ENCODE assay signal across 8 mouse cellular contexts in the genomic region with DNA sequence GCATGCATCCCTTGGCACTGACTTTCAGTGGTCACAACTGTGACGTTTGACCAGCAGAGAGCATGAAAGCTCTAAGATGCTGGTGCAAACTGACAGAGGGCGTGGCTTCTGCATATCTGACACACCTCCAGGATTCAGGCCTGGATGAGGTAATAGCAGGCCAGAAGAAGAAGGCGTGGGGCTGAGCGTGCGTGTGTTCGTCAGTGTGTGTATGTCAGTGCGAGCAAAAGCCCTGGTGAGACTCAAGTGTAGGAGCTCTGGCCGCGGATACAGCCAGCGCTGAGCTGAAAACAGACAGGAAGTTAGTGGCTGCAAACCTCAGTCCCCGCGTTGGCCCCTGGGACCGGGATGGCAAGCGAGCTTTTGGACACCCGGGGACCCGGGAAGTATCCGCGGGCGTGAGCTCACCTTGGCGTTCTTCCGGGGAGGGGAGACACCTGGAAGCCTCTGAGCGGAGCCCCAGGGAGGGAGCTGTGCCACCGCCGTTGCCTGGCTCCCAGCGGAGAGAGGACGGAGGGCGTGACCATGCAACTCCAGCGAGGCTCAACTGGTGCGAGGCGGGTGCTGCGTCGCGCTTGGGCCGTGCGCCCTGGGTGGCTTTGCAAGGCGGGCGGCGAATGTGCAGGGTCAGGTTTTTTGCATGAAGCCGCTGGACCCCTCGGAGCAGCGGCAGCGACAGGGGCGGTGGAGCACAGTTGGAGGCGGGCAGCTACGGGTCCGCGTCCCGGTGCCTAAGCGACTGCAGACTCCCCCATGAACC. TPM values are rescaled to one million over a fixed set of nuclear protein-coding genes. Genes with fewer than 3 reads are reported as not detected.
DNase-seq lines count a peak whose midpoint lies in the region; ATAC-seq and TF ChIP-seq lines count a peak whose summit lies in the region.

No protein-coding gene starts in this region.

- H3K4me1 ChIP-seq in ES-E14 (ENCODE audit: control insufficient read depth in 2 of 2, insufficient read depth in 2 of 2, low read length in 2 of 2, poor library complexity in 1 of 2), result no peaks in the 10 kb centered on the region; a peak in 1 of 4 replicates
- H3K4me1 ChIP-seq in forebrain, embryonic 12.5 days, result peaks cover 3% of the 10 kb centered on the region; the same call in 1 of the 2 replicates
- H3K4me1 ChIP-seq in liver, embryonic 16.5 days (ENCODE audit: control insufficient read depth, low read depth, low read length), result peaks cover 3% of the 10 kb centered on the region; the same call in 1 of the 2 replicates
- no peaks in the 10 kb centered on the region for H3K4me1 ChIP-seq in neural tube, embryonic 12.5 days

- peak overlapping the region; percentile 98 for H3K4me2 ChIP-seq in forebrain, embryonic 12.5 days
- peak overlapping the region; percentile 70 for H3K4me2 ChIP-seq in liver, embryonic 16.5 days (ENCODE audit: low read depth, low read length)
- peak overlapping the region; percentile 93 for H3K4me2 ChIP-seq in neural tube, embryonic 12.5 days (replicated peaks)

- no peaks in the 10 kb centered on the region for H3K9me3 ChIP-seq in ES-E14 (ENCODE audit: control insufficient read depth, insufficient read depth, low read depth, low read length)
- no peaks in the 10 kb centered on the region for H3K9me3 ChIP-seq in forebrain, embryonic 12.5 days
- H3K9me3 ChIP-seq in liver, embryonic 16.5 days (replicated peaks; ENCODE audit: control insufficient read depth, low read length), result no peaks in the 10 kb centered on the region
- H3K9me3 ChIP-seq in neural tube, embryonic 12.5 days, result no peaks in the 10 kb centered on the region

- DNase-seq in ES-E14 (ENCODE audit: low read depth, low spot score), result peak; percentile 56
- DNase-seq in heart, postnatal 10 days, result peak; percentile 64 to 68
- peak; percentile 84 to 88 for DNase-seq in kidney, postnatal 36 days
- peak; percentile 19 to 27 for DNase-seq in thymus, adult 18-20 months

- peak overlapping the region; percentile 44 for H3K9ac ChIP-seq in ES-E14 (ENCODE audit: insufficient read depth, low read depth, low read length, poor library complexity, severe bottlenecking)
- peak overlapping the region; percentile 64 for H3K9ac ChIP-seq in forebrain, embryonic 12.5 days
- H3K9ac ChIP-seq in liver, embryonic 16.5 days (ENCODE audit: low read depth, low read length), result peak overlapping the region; percentile 62
- H3K9ac ChIP-seq in neural tube, embryonic 12.5 days, result peak overlapping the region; percentile 60

- H3K27me3 ChIP-seq in forebrain, embryonic 12.5 days, result peaks cover 9% of the 10 kb centered on the region
- H3K27me3 ChIP-seq in liver, embryonic 16.5 days (ENCODE audit: control insufficient read depth, insufficient read depth, low read depth, low read length), result peaks cover 7% of the 10 kb centered on the region
- H3K27me3 ChIP-seq in neural tube, embryonic 12.5 days (replicated peaks), result no peaks in the 10 kb centered on the region

- ATAC-seq in cerebellum, adult (ENCODE audit: insufficient number of reproducible peaks, low FRiP score, low TSS enrichment), result peak; percentile 88
- ATAC-seq in forebrain, embryonic 12.5 days (ENCODE audit: low FRiP score), result peak; percentile 82
- ATAC-seq in liver, embryonic 16.5 days (ENCODE audit: low read depth), result peak; percentile 83
- ATAC-seq in neural tube, embryonic 12.5 days (ENCODE audit: low FRiP score, low read depth), result peak; percentile 89

- under 1% methylated on average over 49 of the region's 49 CpGs for WGBS in forebrain, embryonic 12.5 days
- under 1% methylated on average over 49 of the region's 49 CpGs for WGBS in liver, embryonic 16.5 days (ENCODE audit: insufficient replicate concordance)
- WGBS in neural tube, embryonic 12.5 days, result under 1% methylated on average over 49 of the region's 49 CpGs

- intact Hi-C loops in heart, postnatal 10 days (cut with DNase I), result loop anchor here (1.0 to 10.0 kb wide), 3 partner anchors 202 to 581 kb away; no protein-coding TSS in a partner anchor

- no peak overlapping the region for H3K27ac ChIP-seq in ES-E14 (ENCODE audit: insufficient read depth, low read depth, low read length, poor library complexity, severe bottlenecking)
- no peak overlapping the region for H3K27ac ChIP-seq in forebrain, embryonic 12.5 days
- H3K27ac ChIP-seq in liver, embryonic 16.5 days (ENCODE audit: low read length), result peak overlapping the region; percentile 74
- H3K27ac ChIP-seq in neural tube, embryonic 12.5 days, result no peak overlapping the region

- in situ Hi-C loops in ES-E14 (cut with MboI; ENCODE audit: low sequenced_read_pairs in 2 of 2, unreplicated experiment in 2 of 2), result no loop called here

- H3K4me3 ChIP-seq in ES-E14 (ENCODE audit: insufficient read depth in 1 of 2, low read depth in 1 of 2, low read length in 2 of 2, poor library complexity in 1 of 2, severe bottlenecking in 1 of 2), result peak overlapping the region; percentile 66 to 76
- peak overlapping the region; percentile 59 for H3K4me3 ChIP-seq in forebrain, embryonic 12.5 days (replicated peaks)
- peak overlapping the region; percentile 65 for H3K4me3 ChIP-seq in liver, embryonic 16.5 days (ENCODE audit: low read depth, low read length)
- H3K4me3 ChIP-seq in neural tube, embryonic 12.5 days, result peak overlapping the region; percentile 52

- H3K36me3 ChIP-seq in ES-E14 (ENCODE audit: control insufficient read depth, insufficient read depth, low read length, poor library complexity, severe bottlenecking), result no peaks in the 10 kb centered on the region
- no peaks in the 10 kb centered on the region for H3K36me3 ChIP-seq in forebrain, embryonic 12.5 days (replicated peaks)
- H3K36me3 ChIP-seq in liver, embryonic 16.5 days (ENCODE audit: control insufficient read depth, insufficient read depth), result no peaks in the 10 kb centered on the region
- H3K36me3 ChIP-seq in neural tube, embryonic 12.5 days, result no peaks in the 10 kb centered on the region

TF ChIP-seq in ES-E14, 5 proteins besides CTCF, POLR2A, EP300 and RAD21:
- TF ChIP-seq ZC3H11A (IDR thresholded peaks at IDR 0.05; ENCODE audit: borderline replicate concordance, low read depth, low read length) (no peak), MAFK (IDR thresholded peaks at IDR 0.05; ENCODE audit: insufficient read depth, low read depth, low read length) (no peak), CHD2 (IDR thresholded peaks at IDR 0.05; ENCODE audit: low read depth, low read length) (no peak), HCFC1 (IDR thresholded peaks at IDR 0.05; ENCODE audit: borderline replicate concordance, insufficient read depth, low read length) (no peak)

RNA-seq across cellular contexts. Expression of a gene that starts 4.1 kb away (rescaled TPM):
- total RNA-seq in ES-E14 (2012; rRNA removed), result not detected in 2 replicates
- polyA plus RNA-seq in forebrain, embryonic 12.5 days (2016; fragmentation: Nextera tagmentation; extraction: Ambion mirVana), result not detected in 2 replicates
- not detected for total RNA-seq in heart, postnatal 10 days (2021)
- 20.2 and 22.6 TPM in 2 replicates for polyA plus RNA-seq in liver, embryonic 16.5 days (2015; fragmentation: Nextera tagmentation; extraction: Ambion mirVana)
- not detected in 2 replicates for polyA plus RNA-seq in neural tube, embryonic 12.5 days (2016; fragmentation: Nextera tagmentation; extraction: Ambion mirVana)

RNA-seq across cellular contexts. Expression of a gene that starts 37.4 kb away (rescaled TPM):
- 0.18 TPM in 1 of 2 replicates, not detected in the other for total RNA-seq in ES-E14 (2012; rRNA removed)
- polyA plus RNA-seq in forebrain, embryonic 12.5 days (2016; fragmentation: Nextera tagmentation; extraction: Ambion mirVana), result not detected in 2 replicates
- not detected for total RNA-seq in heart, postnatal 10 days (2021)
- polyA plus RNA-seq in liver, embryonic 16.5 days (2015; fragmentation: Nextera tagmentation; extraction: Ambion mirVana), result 0.23 and 0.38 TPM in 2 replicates
- not detected in 2 replicates for polyA plus RNA-seq in neural tube, embryonic 12.5 days (2016; fragmentation: Nextera tagmentation; extraction: Ambion mirVana)

RNA-seq across cellular contexts. Expression of a gene that starts 50.2 kb away (rescaled TPM):
- total RNA-seq in ES-E14 (2012; rRNA removed), result 7.5 and 15.0 TPM in 2 replicates
- polyA plus RNA-seq in forebrain, embryonic 12.5 days (2016; fragmentation: Nextera tagmentation; extraction: Ambion mirVana), result 17.9 and 18.4 TPM in 2 replicates
- 10 to 100 TPM in 1 of 2 experiments, 1 to 10 TPM in 1; 9.8 to 12.1 TPM for total RNA-seq in heart, postnatal 10 days (2021)
- 21.7 and 26.0 TPM in 2 replicates for polyA plus RNA-seq in liver, embryonic 16.5 days (2015; fragmentation: Nextera tagmentation; extraction: Ambion mirVana)
- polyA plus RNA-seq in neural tube, embryonic 12.5 days (2016; fragmentation: Nextera tagmentation; extraction: Ambion mirVana), result 13.3 and 15.7 TPM in 2 replicates

Comparison
In these comparisons a context has a peak if more than half of its experiments do, and no peak if none do; other contexts are left out.
1. DNase-seq: peak in every context shown above with its lines; median percentile 86 in kidney, postnatal 36 days; 66 in heart, postnatal 10 days; 56 in ES-E14; 23 in thymus, adult 18-20 months.
2. RNA of a gene that starts 4.1 kb away (polyA plus RNA-seq): 20.2 to 22.6 TPM in liver, embryonic 16.5 days; not detected in neural tube, embryonic 12.5 days and not detected in forebrain, embryonic 12.5 days; every median in the first group is over 10 times any median in the second.
3. Peak in every context shown above with its lines, with median percentiles within 50 percentile points of each other: H3K4me3 ChIP-seq, H3K9ac ChIP-seq, ATAC-seq and H3K4me2 ChIP-seq.